Mouse (Mus musculus): ENCODE measurements around the gene Piezo1. TPM values are rescaled to one million over a fixed set of nuclear protein-coding genes. Genes with fewer than 3 reads are reported as not detected.

Gene Piezo1
- polyA plus RNA-seq, 1 experiment from 2014 or later: 8.4 TPM

- 95% methylated on average over 16 of the region's 16 CpGs for WGBS
- H3K4me3 ChIP-seq: peak overlapping the region; percentile 87; the same call in 1 of the 2 replicates
These were observed 18.9 kb upstream of the Piezo1 start for GRCm38 (mm10) chr8:122569996-122570395.

GRCm38 (mm10) chr8:122569329-122569728, 18.2 kb upstream of the Piezo1 start:
- H3K9me3 ChIP-seq: no peaks in the 10 kb centered on the region
- H3K4me3 ChIP-seq: peak overlapping the region; percentile 87
- H3K27ac ChIP-seq: peak overlapping the region; percentile 7; the same call in 1 of the 2 replicates
- peak overlapping the region; percentile 96 for H3K9ac ChIP-seq
- H3K27me3 ChIP-seq: no peaks in the 10 kb centered on the region
- WGBS: 59% methylated on average over 9 of the region's 9 CpGs
- peak overlapping the region; percentile 84 for H3K4me2 ChIP-seq
- ATAC-seq (ENCODE audit: insufficient number of reproducible peaks, insufficient read depth, low FRiP score, low TSS enrichment, low read depth): no peak
- H3K36me3 ChIP-seq: peaks cover 52% of the 10 kb centered on the region
- H3K4me1 ChIP-seq: peaks cover 30% of the 10 kb centered on the region

More at GRCm38 (mm10) chr8:122569996-122570395, 18.9 kb upstream of the Piezo1 start:
- H3K4me2 ChIP-seq: peak overlapping the region; percentile 84
- peaks cover 37% of the 10 kb centered on the region for H3K4me1 ChIP-seq
- H3K36me3 ChIP-seq: peaks cover 58% of the 10 kb centered on the region
- H3K9ac ChIP-seq: no peak overlapping the region
- no peak for ATAC-seq (ENCODE audit: insufficient number of reproducible peaks, insufficient read depth, low FRiP score, low TSS enrichment, low read depth)
- no peak overlapping the region for H3K27ac ChIP-seq
- H3K9me3 ChIP-seq: no peaks in the 10 kb centered on the region
- no peaks in the 10 kb centered on the region for H3K27me3 ChIP-seq

- peaks cover 29% of the 10 kb centered on the region for H3K4me1 ChIP-seq
- no peaks in the 10 kb centered on the region for H3K27me3 ChIP-seq
- WGBS: 8% methylated on average over 10 of the region's 10 CpGs
- peak overlapping the region; percentile 96 for H3K9ac ChIP-seq
- peak overlapping the region; percentile 87 for H3K4me3 ChIP-seq
- H3K27ac ChIP-seq: peak overlapping the region; percentile 7; the same call in 1 of the 2 replicates
- H3K36me3 ChIP-seq: peaks cover 47% of the 10 kb centered on the region
- no peak for ATAC-seq (ENCODE audit: insufficient number of reproducible peaks, insufficient read depth, low FRiP score, low TSS enrichment, low read depth)
- H3K4me2 ChIP-seq: peak overlapping the region; percentile 84
- no peaks in the 10 kb centered on the region for H3K9me3 ChIP-seq
These were observed 17.8 kb upstream of the Piezo1 start for GRCm38 (mm10) chr8:122568881-122569309.

GRCm38 (mm10) chr8:122568109-122568504, 17.0 kb upstream of the Piezo1 start:
- Histone ChIP-seq H3K4me3 (peak overlapping the region; percentile 87), H3K4me1 (peaks cover 29% of the 10 kb centered on the region), H3K27ac (peak overlapping the region; percentile 95), H3K9ac (peak overlapping the region; percentile 96), H3K36me3 (peaks cover 39% of the 10 kb centered on the region), H3K9me3 (no peaks in the 10 kb centered on the region), H3K27me3 (no peaks in the 10 kb centered on the region), H3K4me2 (peak overlapping the region; percentile 84)
- ATAC-seq (ENCODE audit: insufficient number of reproducible peaks, insufficient read depth, low FRiP score, low TSS enrichment, low read depth): peak; percentile 1; the same call in 1 of the 2 replicates
- under 1% methylated on average over 34 of the region's 34 CpGs for WGBS

- WGBS: under 1% methylated on average over 62 of the region's 62 CpGs
- Histone ChIP-seq H3K36me3 (peaks cover 34% of the 10 kb centered on the region), H3K4me2 (peak within 1 kb of the TSS; percentile 84), H3K4me1 (peaks cover 29% of the 10 kb centered on the region), H3K9me3 (no peaks in the 10 kb centered on the region), H3K27me3 (no peaks in the 10 kb centered on the region), H3K27ac (peak within 1 kb of the TSS; percentile 95), H3K4me3 (peak within 1 kb of the TSS; percentile 87), H3K9ac (peak within 1 kb of the TSS; percentile 96)
- peak; percentile 92 for ATAC-seq (ENCODE audit: insufficient number of reproducible peaks, insufficient read depth, low FRiP score, low TSS enrichment, low read depth)
These were observed 16.4 kb upstream of the Piezo1 start, which contains the start of gene Cdt1 for GRCm38 (mm10) chr8:122567361-122568108. TSS of gene Cdt1 (plus strand) at chr8:122568015.

GRCm38 (mm10) chr8:122566766-122567165, 15.6 kb upstream of the Piezo1 start:
- Histone ChIP-seq H3K9me3 (no peaks in the 10 kb centered on the region), H3K27ac (peak overlapping the region; percentile 95), H3K4me3 (peak overlapping the region; percentile 87), H3K4me1 (peaks cover 29% of the 10 kb centered on the region), H3K4me2 (peak overlapping the region; percentile 84), H3K36me3 (peaks cover 26% of the 10 kb centered on the region), H3K27me3 (no peaks in the 10 kb centered on the region), H3K9ac (peak overlapping the region; percentile 96)
- ATAC-seq (ENCODE audit: insufficient number of reproducible peaks, insufficient read depth, low FRiP score, low TSS enrichment, low read depth): no peak
- WGBS: 28% methylated on average over 6 of the region's 6 CpGs

- Histone ChIP-seq H3K4me3 (no peak overlapping the region), H3K9ac (no peak overlapping the region), H3K4me1 (peaks cover 22% of the 10 kb centered on the region), H3K36me3 (peaks cover 5% of the 10 kb centered on the region), H3K9me3 (no peaks in the 10 kb centered on the region), H3K27ac (no peak overlapping the region), H3K27me3 (no peaks in the 10 kb centered on the region), H3K4me2 (no peak overlapping the region)
- ATAC-seq (ENCODE audit: insufficient number of reproducible peaks, insufficient read depth, low FRiP score, low TSS enrichment, low read depth): no peak
- 75% methylated on average over 25 of the region's 25 CpGs for WGBS
These were observed 13.5 kb upstream of the Piezo1 start for GRCm38 (mm10) chr8:122564363-122565352.

- H3K36me3 ChIP-seq: no peaks in the 10 kb centered on the region
- H3K27ac ChIP-seq: no peak overlapping the region
- H3K9ac ChIP-seq: no peak overlapping the region
- H3K4me1 ChIP-seq: peaks cover 27% of the 10 kb centered on the region
- WGBS: 88% methylated on average over 5 of the region's 5 CpGs
- no peak overlapping the region for H3K4me3 ChIP-seq
- no peak for ATAC-seq (ENCODE audit: insufficient number of reproducible peaks, insufficient read depth, low FRiP score, low TSS enrichment, low read depth)
- H3K9me3 ChIP-seq: no peaks in the 10 kb centered on the region
- no peaks in the 10 kb centered on the region for H3K27me3 ChIP-seq
- H3K4me2 ChIP-seq: no peak overlapping the region
These were observed 10.1 kb upstream of the Piezo1 start for GRCm38 (mm10) chr8:122561199-122561598.

- Histone ChIP-seq H3K9ac (no peak overlapping the region), H3K27ac (no peak overlapping the region), H3K4me2 (no peak overlapping the region), H3K4me1 (peaks cover 44% of the 10 kb centered on the region), H3K27me3 (no peaks in the 10 kb centered on the region), H3K36me3 (no peaks in the 10 kb centered on the region), H3K9me3 (no peaks in the 10 kb centered on the region), H3K4me3 (no peak overlapping the region)
- ATAC-seq (ENCODE audit: insufficient number of reproducible peaks, insufficient read depth, low FRiP score, low TSS enrichment, low read depth): no peak
- WGBS: 19% methylated on average over 10 of the region's 12 CpGs
These were observed 7.7 kb upstream of the Piezo1 start for GRCm38 (mm10) chr8:122558671-122559349.

- H3K36me3 ChIP-seq: no peaks in the 10 kb centered on the region
- no peak overlapping the region for H3K4me3 ChIP-seq
- H3K9ac ChIP-seq: no peak overlapping the region; the same call in 1 of the 2 replicates
- H3K9me3 ChIP-seq: no peaks in the 10 kb centered on the region
- peak overlapping the region; percentile 94 for H3K27ac ChIP-seq
- no peak for ATAC-seq (ENCODE audit: insufficient number of reproducible peaks, insufficient read depth, low FRiP score, low TSS enrichment, low read depth)
- H3K4me1 ChIP-seq: peaks cover 44% of the 10 kb centered on the region
- H3K27me3 ChIP-seq: no peaks in the 10 kb centered on the region
- 45% methylated on average over 10 of the region's 10 CpGs for whole genome bisulfite sequencing
- no peak overlapping the region for H3K4me2 ChIP-seq
These were observed 6.3 kb upstream of the Piezo1 start for GRCm38 (mm10) chr8:122557248-122558038.
